Mouse (Mus musculus): Measurements from ENCODE around the gene Pdcd1.

DNA sequence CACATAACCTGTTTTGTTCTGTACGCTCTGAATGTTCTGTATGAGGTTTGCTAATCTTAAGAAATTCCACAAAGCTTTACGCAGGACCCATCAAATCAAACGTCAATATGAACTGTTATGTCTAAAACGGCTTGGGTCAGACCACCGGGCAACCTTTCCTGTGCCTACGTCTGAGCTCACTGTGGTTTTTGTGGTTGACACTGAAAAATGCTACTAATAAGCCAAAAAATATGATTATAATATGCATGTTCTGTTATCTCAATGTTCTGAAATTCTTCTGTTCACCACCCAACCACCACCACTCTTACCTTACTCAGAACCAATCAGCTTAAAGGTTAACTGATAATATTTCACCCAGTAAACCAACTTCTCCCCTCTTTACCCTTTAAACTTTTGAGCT is 22.4 kb upstream of the Pdcd1 start:
- no peak for TF ChIP-seq CTCF (IDR thresholded peaks at IDR 0.05; ENCODE audit: extremely low read depth, insufficient read depth, low read length)
- TF ChIP-seq POLR2A (IDR thresholded peaks at IDR 0.05; ENCODE audit: extremely low read depth, insufficient read depth, low read length), result no peak
